Mouse (Mus musculus) lung, embryonic 14.5 days (tissue): Measurements from ENCODE around the gene Ptpn14. TPM values are rescaled to one million over a fixed set of nuclear protein-coding genes. Genes with fewer than 3 reads are reported as not detected.

ENCODE experiments used
- ATAC-seq: fragments of 200-750 bp; cut with Nextera tagmentation; 2 replicates; pipeline ENCODE4 v1.8.0; 2017; ENCODE audit warnings: mild to moderate bottlenecking, moderate TSS enrichment, moderate library complexity; ENCODE audit not compliant: insufficient read depth
- DNase-seq: peaks from one replicate; pipeline ENCODE4 v3.0.0-alpha.2; 2015
- H3K27ac ChIP-seq: fragments of 300-500 bp; sonication (generic); 2 replicates; pipeline ENCODE4 v1.5.1; 2014; ENCODE audit warnings: low read depth, mild to moderate bottlenecking, moderate library complexity
- H3K27me3 ChIP-seq: fragments of 300-500 bp; sonication (generic); 2 replicates; pipeline ENCODE4 v1.6.1; 2014; ENCODE audit warnings: low read length, control low read depth; ENCODE audit not compliant: insufficient read depth
- H3K36me3 ChIP-seq: fragments of 300-500 bp; sonication (generic); 2 replicates; pipeline ENCODE4 v1.6.1; 2014; ENCODE audit warnings: control low read depth; ENCODE audit not compliant: insufficient read depth
- H3K4me1 ChIP-seq: fragments of 300-500 bp; sonication (generic); 2 replicates; pipeline ENCODE4 v1.6.1; 2014; ENCODE audit warnings: antibody characterized with exemption, control low read depth; ENCODE audit not compliant: insufficient read depth
- H3K4me2 ChIP-seq: fragments of 300-500 bp; sonication (generic); 2 replicates; pipeline ENCODE4 v1.6.1; 2014; ENCODE audit warnings: mild to moderate bottlenecking
- H3K4me3 ChIP-seq: fragments of 300-500 bp; sonication (generic); 2 replicates; pipeline ENCODE4 v1.5.1; 2014; ENCODE audit warnings: low read depth, low read length
- H3K9ac ChIP-seq: fragments of 300-500 bp; sonication (generic); 2 replicates; pipeline ENCODE4 v1.6.1; 2014
- H3K9me3 ChIP-seq: fragments of 300-500 bp; sonication (generic); 2 replicates; pipeline ENCODE4 v1.6.1; 2016; ENCODE audit warnings: low read depth, low read length, control low read depth
- CTCF ChIP-seq: IDR thresholded peaks from 2 replicates; pipeline ENCODE4 v1.5.1; 2016; ENCODE audit warnings: antibody characterized with exemption, low read depth
- WGBS: fragments of 180-500 bp; shearing (Covaris S2); extraction: QIAGEN DNeasy Blood & Tissue Kit; methylation state at CpG from one replicate; pipeline ENCODE4 v1.1.7; 2014; 5-methylcytosine and 5-hydroxymethylcytosine counted together
- polyA plus RNA-seq: library from polyadenylated mRNA; unstranded; fragments of >200 nt; fragmentation: Nextera tagmentation; extraction: Ambion mirVana; gene quantifications from 2 replicates; pipeline ENCODE4 v1.2.1, GENCODE M21; 2014

The Ptpn14 gene
- polyA plus RNA-seq, 1 experiment from 2014 or later = 10.3 TPM

DNA sequence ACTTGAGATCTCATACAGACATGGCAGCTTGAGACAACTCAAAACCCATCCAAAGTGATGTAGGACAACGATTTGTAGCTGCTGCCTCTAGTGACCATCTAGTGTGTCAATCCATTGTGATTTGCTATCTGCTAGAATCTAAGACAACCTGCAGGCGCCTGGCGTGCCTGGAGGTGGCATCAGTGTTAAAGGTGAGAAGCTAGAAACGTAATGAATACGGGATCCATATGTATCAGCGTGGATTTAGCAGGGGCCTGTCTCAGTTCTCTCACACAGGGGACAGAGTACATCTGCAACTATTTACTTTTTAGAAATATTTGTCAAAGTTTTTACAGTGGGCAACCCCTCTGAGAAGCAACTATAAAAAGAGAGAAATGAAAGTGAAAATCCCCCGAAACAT lies 24.9 kb upstream of the Ptpn14 start:
- peak; percentile 31 for DNase-seq
- 42% methylated on average over 7 of the region's 7 CpGs for WGBS
- TF ChIP-seq CTCF = peak; percentile 57
- Histone ChIP-seq H3K4me1 (0 out of 2 replicates have a peak, but pooled peaks cover 2% of the 10 kb centered on the region), H3K4me3 (no peak overlapping the region), H3K4me2 (no peak overlapping the region), H3K9ac (no peak overlapping the region), H3K36me3 (no peaks in the 10 kb centered on the region), H3K9me3 (no peaks in the 10 kb centered on the region), H3K27ac (no peak overlapping the region), H3K27me3 (no peaks in the 10 kb centered on the region)
- ATAC-seq = no peak

DNA sequence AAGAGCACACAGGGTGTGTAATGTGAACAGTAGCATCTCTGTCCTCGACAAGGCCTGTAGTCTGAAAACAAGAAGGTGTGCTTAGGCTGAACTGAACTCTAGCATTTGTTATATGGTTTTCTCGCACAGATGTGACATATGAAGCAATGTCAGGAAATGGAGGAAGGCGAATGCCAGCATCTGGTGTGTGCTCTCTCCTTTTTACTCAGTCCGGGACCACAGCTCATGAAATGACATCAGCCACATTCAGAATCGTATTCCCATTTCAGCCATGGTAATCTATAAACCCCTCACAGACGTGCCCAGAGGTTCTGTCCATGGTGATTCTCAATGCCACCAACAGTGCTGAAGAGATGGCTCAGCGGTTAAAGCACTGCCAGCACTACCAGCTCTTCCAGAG lies 24.5 kb upstream of the Ptpn14 start:
- H3K27ac ChIP-seq = no peak overlapping the region
- no peak for DNase-seq
- no peak for ATAC-seq
- H3K4me1 ChIP-seq = 0 out of 2 replicates have a peak, but pooled peaks cover 2% of the 10 kb centered on the region
- WGBS = 75% methylated on average over 7 of the region's 7 CpGs
- H3K9ac ChIP-seq = no peak overlapping the region
- TF ChIP-seq CTCF = no peak
- H3K9me3 ChIP-seq = no peaks in the 10 kb centered on the region
- H3K36me3 ChIP-seq = no peaks in the 10 kb centered on the region
- no peaks in the 10 kb centered on the region for H3K27me3 ChIP-seq
- no peak overlapping the region for H3K4me2 ChIP-seq
- no peak overlapping the region for H3K4me3 ChIP-seq

GRCm38 (mm10) chr1:189706040-189706645 lies 21.9 kb upstream of the Ptpn14 start:
- no peak overlapping the region for H3K4me2 ChIP-seq
- H3K4me1 ChIP-seq = 0 out of 2 replicates have a peak, but pooled peaks cover 2% of the 10 kb centered on the region
- no peaks in the 10 kb centered on the region for H3K9me3 ChIP-seq
- no peaks in the 10 kb centered on the region for H3K27me3 ChIP-seq
- TF ChIP-seq CTCF = no peak
- no peak overlapping the region for H3K4me3 ChIP-seq
- H3K27ac ChIP-seq = no peak overlapping the region
- H3K36me3 ChIP-seq = no peaks in the 10 kb centered on the region
- DNase-seq (no peak), ATAC-seq (no peak)
- 54% methylated on average over 12 of the region's 12 CpGs for WGBS
- no peak overlapping the region for H3K9ac ChIP-seq

DNA sequence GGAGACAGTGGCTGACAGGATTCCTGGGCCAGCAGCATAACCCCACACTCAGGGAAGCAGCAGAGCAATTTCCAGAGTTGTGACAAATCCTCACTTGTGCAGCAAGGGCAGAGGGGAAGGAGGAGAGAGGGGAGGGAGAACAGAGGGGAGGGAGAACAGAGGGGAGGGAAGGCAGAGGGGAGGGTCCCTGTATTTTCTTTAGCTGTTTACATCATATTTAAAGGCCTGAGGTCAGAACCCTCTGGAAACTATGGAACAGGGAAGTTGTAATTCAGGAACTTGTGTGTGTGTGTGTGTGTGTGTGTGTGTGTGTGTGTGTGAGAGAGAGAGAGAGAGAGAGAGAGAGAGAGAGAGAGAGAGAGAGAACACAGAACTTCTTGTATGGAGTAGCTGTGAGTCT lies 21.1 kb upstream of the Ptpn14 start:
- Histone ChIP-seq H3K27ac (no peak overlapping the region), H3K4me2 (no peak overlapping the region)
- no peak for ATAC-seq

DNA sequence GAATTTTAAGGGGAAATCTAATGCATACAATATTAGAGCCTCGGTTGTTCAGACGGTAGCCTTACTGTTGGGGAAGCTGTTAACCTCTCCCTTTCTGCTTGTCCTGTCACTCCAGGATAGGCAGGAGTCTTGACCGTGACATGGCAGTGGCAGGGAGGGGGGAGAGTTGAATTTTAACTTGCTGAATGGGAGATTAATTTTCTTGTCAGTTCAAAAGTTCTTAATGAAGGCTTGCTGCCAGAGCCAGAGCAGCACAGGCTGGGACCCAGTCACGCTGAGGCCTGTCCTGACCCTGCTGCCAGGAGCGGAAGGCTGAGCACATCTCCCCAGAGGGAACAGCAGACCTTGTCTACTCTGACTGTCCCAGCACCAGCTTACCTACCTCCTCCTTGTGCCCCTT lies 20.6 kb upstream of the Ptpn14 start:
- Histone ChIP-seq H3K4me2 (no peak overlapping the region), H3K9ac (no peak overlapping the region), H3K4me3 (no peak overlapping the region), H3K4me1 (0 out of 2 replicates have a peak, but pooled peaks cover 2% of the 10 kb centered on the region), H3K27me3 (no peaks in the 10 kb centered on the region), H3K9me3 (no peaks in the 10 kb centered on the region), H3K36me3 (no peaks in the 10 kb centered on the region), H3K27ac (no peak overlapping the region)
- WGBS = 25% methylated on average over 5 of the region's 5 CpGs
- TF ChIP-seq CTCF = no peak
- DNase-seq (no peak), ATAC-seq (no peak)

More for the DNA sequence above, 21.1 kb upstream of the Ptpn14 start:
- Histone ChIP-seq H3K9ac (no peak overlapping the region), H3K4me3 (no peak overlapping the region), H3K36me3 (no peaks in the 10 kb centered on the region), H3K27me3 (no peaks in the 10 kb centered on the region), H3K4me1 (0 out of 2 replicates have a peak, but pooled peaks cover 2% of the 10 kb centered on the region), H3K9me3 (no peaks in the 10 kb centered on the region)
- DNase-seq = no peak
- no peak for TF ChIP-seq CTCF

- Histone ChIP-seq H3K4me2 (no peak overlapping the region), H3K36me3 (no peaks in the 10 kb centered on the region), H3K4me1 (0 out of 2 replicates have a peak, but pooled peaks cover 2% of the 10 kb centered on the region), H3K27me3 (no peaks in the 10 kb centered on the region), H3K4me3 (no peak overlapping the region), H3K9me3 (no peaks in the 10 kb centered on the region), H3K9ac (no peak overlapping the region), H3K27ac (no peak overlapping the region)
- ATAC-seq = no peak
- no peak for DNase-seq
- no peak for TF ChIP-seq CTCF
- 65% methylated on average over 8 of the region's 8 CpGs for WGBS
These were observed 19.1 kb upstream of the Ptpn14 start for GRCm38 (mm10) chr1:189709001-189709400.

GRCm38 (mm10) chr1:189715915-189716797 lies 11.9 kb upstream of the Ptpn14 start:
- no peak for TF ChIP-seq CTCF
- no peak for ATAC-seq
- no peak overlapping the region for H3K9ac ChIP-seq
- no peaks in the 10 kb centered on the region for H3K4me1 ChIP-seq
- no peak overlapping the region for H3K4me3 ChIP-seq
- no peaks in the 10 kb centered on the region for H3K9me3 ChIP-seq
- peak; percentile 26 for DNase-seq
- no peaks in the 10 kb centered on the region for H3K36me3 ChIP-seq
- WGBS = 51% methylated on average over 19 of the region's 19 CpGs
- no peaks in the 10 kb centered on the region for H3K27me3 ChIP-seq
- H3K4me2 ChIP-seq = no peak overlapping the region
- no peak overlapping the region for H3K27ac ChIP-seq
